Mouse (Mus musculus): ENCODE measurements around the gene Csrp3. TPM values are rescaled to one million over a fixed set of nuclear protein-coding genes. Genes with fewer than 3 reads are reported as not detected.

Gene Csrp3
- 0.07 TPM in 1 of 2 replicates, not detected in the other for polyA plus RNA-seq (2012; rRNA removed)
- 0.30 TPM in 1 of 2 replicates, not detected in the other for polyA plus RNA-seq (2014; fragmentation: Nextera tagmentation; extraction: Ambion mirVana)

- H3K4me1 ChIP-seq (replicated peaks; ENCODE audit: control insufficient read depth in 2 of 2, insufficient read depth in 2 of 2, low read length in 1 of 2) = peaks cover 3 to 7% of the 10 kb centered on the region in 2 experiments
- H3K36me3 ChIP-seq (replicated peaks; ENCODE audit: control insufficient read depth, insufficient read depth, low read depth) = no peaks in the 10 kb centered on the region
- H3K27ac ChIP-seq = no peak within 1 kb of the TSS
- H3K9ac ChIP-seq (replicated peaks) = no peak within 1 kb of the TSS
- DNase-seq (ENCODE audit: low read depth in 3 of 3, low spot score in 3 of 3) = no peak
- ATAC-seq (ENCODE audit: insufficient read depth) = no peak
- 54% methylated on average over 11 of the region's 11 CpGs for WGBS (ENCODE audit: insufficient replicate concordance)
- H3K9me3 ChIP-seq (ENCODE audit: control insufficient read depth, low read length) = no peaks in the 10 kb centered on the region
- no peaks in the 10 kb centered on the region for H3K27me3 ChIP-seq (ENCODE audit: control insufficient read depth, insufficient read depth, low read length)
- H3K4me3 ChIP-seq (ENCODE audit: insufficient read depth in 1 of 2, low read depth in 2 of 2, low read length in 2 of 2) = no peak within 1 kb of the TSS
- no peak for TF ChIP-seq CTCF (IDR thresholded peaks at IDR 0.05; ENCODE audit: low read depth)
- no peak for TF ChIP-seq EP300 (IDR thresholded peaks at IDR 0.05; ENCODE audit: low read depth)
- H3K4me2 ChIP-seq (ENCODE audit: low read depth) = no peak within 1 kb of the TSS
These were observed at the start of gene Csrp3 for GRCm38 (mm10) chr7:48847820-48848650. TSS of gene Csrp3 (minus strand) at chr7:48848033.

GRCm38 (mm10) chr7:48896051-48896450 is 48.2 kb upstream of the Csrp3 start:
- WGBS (ENCODE audit: insufficient replicate concordance) = 47% methylated on average over 4 of the region's 4 CpGs
- no peak overlapping the region for H3K27ac ChIP-seq
- H3K9me3 ChIP-seq (ENCODE audit: control insufficient read depth, low read length) = no peaks in the 10 kb centered on the region
- no peak overlapping the region for H3K4me3 ChIP-seq (ENCODE audit: insufficient read depth in 1 of 2, low read depth in 2 of 2, low read length in 2 of 2)
- H3K27me3 ChIP-seq (ENCODE audit: control insufficient read depth, insufficient read depth, low read length) = peaks cover 7% of the 10 kb centered on the region
- no peak overlapping the region for H3K4me2 ChIP-seq (ENCODE audit: low read depth)
- H3K4me1 ChIP-seq (replicated peaks; ENCODE audit: control insufficient read depth in 2 of 2, insufficient read depth in 2 of 2, low read length in 1 of 2) = peaks cover 0 to 11% of the 10 kb centered on the region in 2 experiments; a peak in 2 of 4 replicates
- H3K9ac ChIP-seq (replicated peaks) = no peak overlapping the region
- ATAC-seq (ENCODE audit: insufficient read depth) (no peak), DNase-seq (ENCODE audit: low read depth in 3 of 3, low spot score in 3 of 3) (no peak)
- no peak for TF ChIP-seq CTCF (IDR thresholded peaks at IDR 0.05; ENCODE audit: low read depth)
- no peak for TF ChIP-seq EP300 (IDR thresholded peaks at IDR 0.05; ENCODE audit: low read depth)
- no peaks in the 10 kb centered on the region for H3K36me3 ChIP-seq (replicated peaks; ENCODE audit: control insufficient read depth, insufficient read depth, low read depth)

- no peaks in the 10 kb centered on the region for H3K9me3 ChIP-seq (ENCODE audit: control insufficient read depth, low read length)
- no peaks in the 10 kb centered on the region for H3K36me3 ChIP-seq (replicated peaks; ENCODE audit: control insufficient read depth, insufficient read depth, low read depth)
- ATAC-seq (ENCODE audit: insufficient read depth) = no peak
- peaks cover 0 to 11% of the 10 kb centered on the region in 2 experiments; a peak in 2 of 4 replicates for H3K4me1 ChIP-seq (replicated peaks; ENCODE audit: control insufficient read depth in 2 of 2, insufficient read depth in 2 of 2, low read length in 1 of 2)
- H3K27me3 ChIP-seq (ENCODE audit: control insufficient read depth, insufficient read depth, low read length) = peaks cover 7% of the 10 kb centered on the region
- no peak overlapping the region for H3K9ac ChIP-seq (replicated peaks)
- no peak overlapping the region for H3K4me2 ChIP-seq (ENCODE audit: low read depth)
- no peak overlapping the region for H3K27ac ChIP-seq
- 58% methylated on average over 4 of the region's 4 CpGs for WGBS (ENCODE audit: insufficient replicate concordance)
- no peak for DNase-seq (ENCODE audit: low read depth in 3 of 3, low spot score in 3 of 3)
- H3K4me3 ChIP-seq (ENCODE audit: insufficient read depth in 1 of 2, low read depth in 2 of 2, low read length in 2 of 2) = no peak overlapping the region
- TF ChIP-seq CTCF (IDR thresholded peaks at IDR 0.05; ENCODE audit: low read depth) = no peak
- no peak for TF ChIP-seq EP300 (IDR thresholded peaks at IDR 0.05; ENCODE audit: low read depth)
These were observed 47.6 kb upstream of the Csrp3 start for GRCm38 (mm10) chr7:48895475-48895874.

- whole genome bisulfite sequencing (ENCODE audit: insufficient replicate concordance) = 58% methylated on average over 6 of the region's 6 CpGs
- Histone ChIP-seq H3K9me3 (ENCODE audit: control insufficient read depth, low read length) (no peaks in the 10 kb centered on the region), H3K4me2 (ENCODE audit: low read depth) (no peak overlapping the region), H3K27me3 (ENCODE audit: control insufficient read depth, insufficient read depth, low read length) (peaks cover 7% of the 10 kb centered on the region), H3K27ac (no peak overlapping the region), H3K4me3 (ENCODE audit: insufficient read depth in 1 of 2, low read depth in 2 of 2, low read length in 2 of 2) (no peak overlapping the region), H3K9ac (replicated peaks) (no peak overlapping the region), H3K4me1 (replicated peaks; ENCODE audit: control insufficient read depth in 2 of 2, insufficient read depth in 2 of 2, low read length in 1 of 2) (peaks cover 0 to 9% of the 10 kb centered on the region in 2 experiments; a peak in 2 of 4 replicates), H3K36me3 (replicated peaks; ENCODE audit: control insufficient read depth, insufficient read depth, low read depth) (no peaks in the 10 kb centered on the region)
- DNase-seq (ENCODE audit: low read depth in 3 of 3, low spot score in 3 of 3) = no peak
- TF ChIP-seq EP300 (IDR thresholded peaks at IDR 0.05; ENCODE audit: low read depth) (no peak), CTCF (IDR thresholded peaks at IDR 0.05; ENCODE audit: low read depth) (no peak)
- ATAC-seq (ENCODE audit: insufficient read depth) = no peak
These were observed 46.9 kb upstream of the Csrp3 start for GRCm38 (mm10) chr7:48894763-48895162.

- DNase-seq (ENCODE audit: low read depth in 3 of 3, low spot score in 3 of 3) (no peak), ATAC-seq (ENCODE audit: insufficient read depth) (no peak)
- Histone ChIP-seq H3K27me3 (ENCODE audit: control insufficient read depth, insufficient read depth, low read length) (peaks cover 5% of the 10 kb centered on the region), H3K4me3 (ENCODE audit: insufficient read depth in 1 of 2, low read depth in 2 of 2, low read length in 2 of 2) (no peak overlapping the region), H3K9ac (replicated peaks) (no peak overlapping the region), H3K27ac (no peak overlapping the region), H3K4me2 (ENCODE audit: low read depth) (no peak overlapping the region), H3K4me1 (replicated peaks; ENCODE audit: control insufficient read depth in 2 of 2, insufficient read depth in 2 of 2, low read length in 1 of 2) (peaks cover 0 to 9% of the 10 kb centered on the region in 2 experiments; a peak in 2 of 4 replicates), H3K36me3 (replicated peaks; ENCODE audit: control insufficient read depth, insufficient read depth, low read depth) (no peaks in the 10 kb centered on the region), H3K9me3 (ENCODE audit: control insufficient read depth, low read length) (no peaks in the 10 kb centered on the region)
- TF ChIP-seq CTCF (IDR thresholded peaks at IDR 0.05; ENCODE audit: low read depth) = peak; percentile 91
- TF ChIP-seq EP300 (IDR thresholded peaks at IDR 0.05; ENCODE audit: low read depth) = no peak
- WGBS (ENCODE audit: insufficient replicate concordance) = 1% methylated on average over 6 of the region's 6 CpGs
These were observed 46.3 kb upstream of the Csrp3 start for GRCm38 (mm10) chr7:48894152-48894551.

All from liver, embryonic 14.5 days (tissue).